Mouse (Mus musculus): Measurements from ENCODE around the gene Irf6. TPM values are rescaled to one million over a fixed set of nuclear protein-coding genes. Genes with fewer than 3 reads are reported as not detected.

The Irf6 gene
- polyA plus RNA-seq, 1 experiment from 2014 or later, result 3.7 TPM

- peaks cover 14% of the 10 kb centered on the region for H3K4me1 ChIP-seq (replicated peaks)
- no peaks in the 10 kb centered on the region for H3K27me3 ChIP-seq (ENCODE audit: insufficient read depth, poor library complexity, severe bottlenecking)
- DNase-seq (ENCODE audit: low spot score), result no peak
- no peak overlapping the region for H3K4me3 ChIP-seq
- WGBS, result 87% methylated on average over 7 of the region's 7 CpGs
- no peaks in the 10 kb centered on the region for H3K9me3 ChIP-seq
- no peaks in the 10 kb centered on the region for H3K36me3 ChIP-seq
- no peak overlapping the region for H3K27ac ChIP-seq
These were observed 38.9 kb downstream of the Irf6 start for GRCm38 (mm10) chr1:193191675-193192283.

GRCm38 (mm10) chr1:193194416-193195140 lies 41.7 kb downstream of the Irf6 start:
- DNase-seq (ENCODE audit: low spot score), result no peak
- peaks cover 6% of the 10 kb centered on the region for H3K4me1 ChIP-seq (replicated peaks)
- H3K9me3 ChIP-seq, result no peaks in the 10 kb centered on the region
- no peak overlapping the region for H3K27ac ChIP-seq
- H3K36me3 ChIP-seq, result no peaks in the 10 kb centered on the region
- no peaks in the 10 kb centered on the region for H3K27me3 ChIP-seq (ENCODE audit: insufficient read depth, poor library complexity, severe bottlenecking)
- WGBS, result 85% methylated on average over 3 of the region's 3 CpGs
- H3K4me3 ChIP-seq, result no peak overlapping the region

GRCm38 (mm10) chr1:193195169-193195810 lies 42.4 kb downstream of the Irf6 start:
- DNase-seq (ENCODE audit: low spot score), result no peak

GRCm38 (mm10) chr1:193197494-193198205 lies 44.7 kb downstream of the Irf6 start:
- WGBS, result 92% methylated on average over 18 of the region's 18 CpGs

More at GRCm38 (mm10) chr1:193195169-193195810, 42.4 kb downstream of the Irf6 start:
- Histone ChIP-seq H3K27me3 (ENCODE audit: insufficient read depth, poor library complexity, severe bottlenecking) (no peaks in the 10 kb centered on the region), H3K9me3 (no peaks in the 10 kb centered on the region), H3K27ac (no peak overlapping the region), H3K4me1 (replicated peaks) (no peaks in the 10 kb centered on the region; the same call in 1 of the 2 replicates), H3K4me3 (no peak overlapping the region), H3K36me3 (no peaks in the 10 kb centered on the region)
- WGBS, result 78% methylated on average over 3 of the region's 3 CpGs

GRCm38 (mm10) chr1:193198312-193198711 lies 45.4 kb downstream of the Irf6 start:
- Histone ChIP-seq H3K4me3 (no peak overlapping the region), H3K27ac (no peak overlapping the region), H3K4me1 (replicated peaks) (no peaks in the 10 kb centered on the region; the same call in 1 of the 2 replicates), H3K9me3 (no peaks in the 10 kb centered on the region), H3K27me3 (ENCODE audit: insufficient read depth, poor library complexity, severe bottlenecking) (no peaks in the 10 kb centered on the region; the same call in 1 of the 2 replicates), H3K36me3 (no peaks in the 10 kb centered on the region)
- 93% methylated on average over 2 of the region's 2 CpGs for WGBS
- no peak for DNase-seq (ENCODE audit: low spot score)

More at GRCm38 (mm10) chr1:193197494-193198205, 44.7 kb downstream of the Irf6 start:
- Histone ChIP-seq H3K9me3 (no peaks in the 10 kb centered on the region), H3K36me3 (no peaks in the 10 kb centered on the region), H3K27me3 (ENCODE audit: insufficient read depth, poor library complexity, severe bottlenecking) (no peaks in the 10 kb centered on the region; the same call in 1 of the 2 replicates), H3K27ac (no peak overlapping the region), H3K4me3 (no peak overlapping the region), H3K4me1 (replicated peaks) (no peaks in the 10 kb centered on the region; the same call in 1 of the 2 replicates)
- DNase-seq (ENCODE audit: low spot score), result no peak

- Histone ChIP-seq H3K9me3 (no peaks in the 10 kb centered on the region), H3K4me1 (replicated peaks) (no peaks in the 10 kb centered on the region; the same call in 1 of the 2 replicates), H3K36me3 (no peaks in the 10 kb centered on the region), H3K4me3 (no peak overlapping the region), H3K27ac (no peak overlapping the region), H3K27me3 (ENCODE audit: insufficient read depth, poor library complexity, severe bottlenecking) (no peaks in the 10 kb centered on the region; the same call in 1 of the 2 replicates)
- DNase-seq (ENCODE audit: low spot score), result no peak
- WGBS, result 78% methylated on average over 8 of the region's 8 CpGs
These were observed 47.9 kb downstream of the Irf6 start for GRCm38 (mm10) chr1:193200640-193201382.

GRCm38 (mm10) chr1:193201383-193201778 lies 48.5 kb downstream of the Irf6 start, which contains the start of gene Traf3ip3:
Traf3ip3 (minus strand) TSS chr1:193201703.
- no peaks in the 10 kb centered on the region for H3K9me3 ChIP-seq
- no peak for DNase-seq (ENCODE audit: low spot score)
- no peak within 1 kb of the TSS for H3K27ac ChIP-seq
- WGBS, result 67% methylated on average over 5 of the region's 5 CpGs
- no peaks in the 10 kb centered on the region; the same call in 1 of the 2 replicates for H3K4me1 ChIP-seq (replicated peaks)
- H3K27me3 ChIP-seq (ENCODE audit: insufficient read depth, poor library complexity, severe bottlenecking), result no peaks in the 10 kb centered on the region; the same call in 1 of the 2 replicates
- H3K36me3 ChIP-seq, result no peaks in the 10 kb centered on the region
- no peak within 1 kb of the TSS for H3K4me3 ChIP-seq

GRCm38 (mm10) chr1:193203821-193204220 lies 50.9 kb downstream of the Irf6 start:
- Histone ChIP-seq H3K27me3 (ENCODE audit: insufficient read depth, poor library complexity, severe bottlenecking) (no peaks in the 10 kb centered on the region; the same call in 1 of the 2 replicates), H3K9me3 (no peaks in the 10 kb centered on the region), H3K4me1 (replicated peaks) (no peaks in the 10 kb centered on the region; the same call in 1 of the 2 replicates), H3K36me3 (no peaks in the 10 kb centered on the region), H3K4me3 (no peak overlapping the region), H3K27ac (no peak overlapping the region)
- no peak for DNase-seq (ENCODE audit: low spot score)
- WGBS, result 84% methylated on average over 2 of the region's 2 CpGs

GRCm38 (mm10) chr1:193205431-193205830 lies 52.5 kb downstream of the Irf6 start:
- H3K27me3 ChIP-seq (ENCODE audit: insufficient read depth, poor library complexity, severe bottlenecking), result no peaks in the 10 kb centered on the region; the same call in 1 of the 2 replicates
- no peaks in the 10 kb centered on the region for H3K4me1 ChIP-seq (replicated peaks)
- 91% methylated on average over 2 of the region's 2 CpGs for WGBS
- H3K36me3 ChIP-seq, result no peaks in the 10 kb centered on the region
- no peaks in the 10 kb centered on the region for H3K9me3 ChIP-seq
- H3K27ac ChIP-seq, result no peak overlapping the region
- H3K4me3 ChIP-seq, result no peak overlapping the region
- no peak for DNase-seq (ENCODE audit: low spot score)

GRCm38 (mm10) chr1:193207503-193207902 lies 54.6 kb downstream of the Irf6 start, which contains the start of gene Lamb3:
Lamb3 (plus strand) TSS chr1:193207699.
- H3K27me3 ChIP-seq (ENCODE audit: insufficient read depth, poor library complexity, severe bottlenecking), result no peaks in the 10 kb centered on the region
- H3K4me3 ChIP-seq, result no peak within 1 kb of the TSS
- no peaks in the 10 kb centered on the region for H3K4me1 ChIP-seq (replicated peaks)
- 90% methylated on average over 3 of the region's 3 CpGs for WGBS
- no peaks in the 10 kb centered on the region for H3K9me3 ChIP-seq
- no peak for DNase-seq (ENCODE audit: low spot score)
- no peak within 1 kb of the TSS for H3K27ac ChIP-seq
- no peaks in the 10 kb centered on the region for H3K36me3 ChIP-seq

GRCm38 (mm10) chr1:193208178-193208577 lies 55.3 kb downstream of the Irf6 start:
- Histone ChIP-seq H3K36me3 (no peaks in the 10 kb centered on the region), H3K4me3 (no peak overlapping the region), H3K27ac (no peak overlapping the region), H3K27me3 (ENCODE audit: insufficient read depth, poor library complexity, severe bottlenecking) (no peaks in the 10 kb centered on the region), H3K9me3 (no peaks in the 10 kb centered on the region), H3K4me1 (replicated peaks) (no peaks in the 10 kb centered on the region)
- 41% methylated on average over 2 of the region's 2 CpGs for WGBS
- peak; percentile 34 for DNase-seq (ENCODE audit: low spot score)

- DNase-seq (ENCODE audit: low spot score), result no peak
- WGBS, result 80% methylated on average over 5 of the region's 5 CpGs
- H3K27me3 ChIP-seq (ENCODE audit: insufficient read depth, poor library complexity, severe bottlenecking), result no peaks in the 10 kb centered on the region
- no peaks in the 10 kb centered on the region for H3K36me3 ChIP-seq
- H3K4me3 ChIP-seq, result no peak overlapping the region
- H3K4me1 ChIP-seq (replicated peaks), result no peaks in the 10 kb centered on the region
- H3K9me3 ChIP-seq, result no peaks in the 10 kb centered on the region
- no peak overlapping the region for H3K27ac ChIP-seq
These were observed 58.5 kb downstream of the Irf6 start for GRCm38 (mm10) chr1:193211371-193211770.

All from hindbrain, embryonic 10.5 days (tissue).